Mouse (Mus musculus) adrenal gland, postnatal 0 days (tissue): ENCODE results near the gene Ralgapb. TPM values are rescaled to one million over a fixed set of nuclear protein-coding genes. Genes with fewer than 3 reads are reported as not detected.

Source experiments
- polyA plus RNA-seq: library from polyadenylated mRNA; unstranded; fragments of >200 nt; fragmentation: Nextera tagmentation; extraction: Ambion mirVana; gene quantifications from 2 replicates; pipeline ENCODE4 v1.2.1, GENCODE M21; 2015

Ralgapb gene
- 13.8 and 20.5 TPM in 2 replicates for polyA plus RNA-seq

DNA sequence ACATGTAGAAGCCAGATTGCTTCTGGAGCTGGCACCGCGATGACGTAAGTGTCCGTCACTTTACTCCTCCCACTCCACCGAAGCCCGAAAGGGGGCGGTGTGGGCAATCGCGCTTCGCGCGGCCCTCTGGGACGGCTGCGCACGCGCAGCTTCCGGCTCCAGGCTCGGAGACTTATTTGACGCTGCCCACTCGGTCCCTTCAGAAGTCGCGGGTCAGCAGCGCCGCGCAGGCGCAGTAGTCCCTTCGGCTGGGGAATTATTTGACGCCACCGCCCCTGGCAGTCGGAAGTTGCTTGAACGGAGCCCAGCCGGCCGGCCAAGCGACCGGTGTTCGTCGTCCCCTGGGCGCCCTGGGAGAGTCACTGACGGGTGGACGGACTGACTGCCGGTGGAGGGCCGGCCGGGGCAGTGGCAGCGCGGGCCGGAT lies at the start of gene Ralgapb:
Ralgapb (plus strand) TSS at position 254 of the 427 bp plus-strand sequence.

DNA sequence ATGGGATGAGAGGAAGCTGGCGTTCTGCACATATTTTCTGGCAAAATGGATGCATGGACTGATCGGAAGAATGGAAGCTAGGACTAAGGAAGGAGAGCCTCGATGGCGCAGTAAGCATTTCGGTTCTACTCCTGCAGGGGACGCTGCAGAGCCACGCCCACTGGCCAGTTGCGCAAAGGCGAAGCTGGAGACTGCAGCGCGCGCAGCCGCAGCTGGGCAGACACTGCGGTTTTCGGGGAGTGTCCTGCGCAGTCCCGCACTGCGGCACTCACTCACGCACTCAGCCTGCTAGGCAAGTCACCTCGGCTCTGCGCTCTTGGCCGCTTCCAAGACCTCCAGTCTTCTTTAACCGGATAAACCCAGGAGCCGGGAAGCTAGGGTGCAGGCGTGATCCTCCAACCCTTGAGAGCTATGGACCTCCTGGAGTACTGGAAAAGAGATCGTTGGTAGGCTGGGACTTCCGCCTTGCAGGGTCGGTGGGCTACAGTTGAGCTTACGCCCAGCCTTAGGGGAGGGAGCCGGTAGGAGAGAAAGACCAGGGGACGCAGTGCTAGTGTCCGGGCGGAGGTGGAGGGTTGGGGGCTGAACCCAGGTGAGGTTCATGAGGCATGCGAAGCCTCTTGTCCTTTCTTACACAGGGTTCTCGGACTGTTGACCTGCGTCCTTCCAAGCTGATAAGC lies 34.1 kb upstream of the Ralgapb start, which contains the start of gene Snhg11:
Snhg11 (plus strand) TSS at position 196 of the 680 bp plus-strand sequence.

DNA sequence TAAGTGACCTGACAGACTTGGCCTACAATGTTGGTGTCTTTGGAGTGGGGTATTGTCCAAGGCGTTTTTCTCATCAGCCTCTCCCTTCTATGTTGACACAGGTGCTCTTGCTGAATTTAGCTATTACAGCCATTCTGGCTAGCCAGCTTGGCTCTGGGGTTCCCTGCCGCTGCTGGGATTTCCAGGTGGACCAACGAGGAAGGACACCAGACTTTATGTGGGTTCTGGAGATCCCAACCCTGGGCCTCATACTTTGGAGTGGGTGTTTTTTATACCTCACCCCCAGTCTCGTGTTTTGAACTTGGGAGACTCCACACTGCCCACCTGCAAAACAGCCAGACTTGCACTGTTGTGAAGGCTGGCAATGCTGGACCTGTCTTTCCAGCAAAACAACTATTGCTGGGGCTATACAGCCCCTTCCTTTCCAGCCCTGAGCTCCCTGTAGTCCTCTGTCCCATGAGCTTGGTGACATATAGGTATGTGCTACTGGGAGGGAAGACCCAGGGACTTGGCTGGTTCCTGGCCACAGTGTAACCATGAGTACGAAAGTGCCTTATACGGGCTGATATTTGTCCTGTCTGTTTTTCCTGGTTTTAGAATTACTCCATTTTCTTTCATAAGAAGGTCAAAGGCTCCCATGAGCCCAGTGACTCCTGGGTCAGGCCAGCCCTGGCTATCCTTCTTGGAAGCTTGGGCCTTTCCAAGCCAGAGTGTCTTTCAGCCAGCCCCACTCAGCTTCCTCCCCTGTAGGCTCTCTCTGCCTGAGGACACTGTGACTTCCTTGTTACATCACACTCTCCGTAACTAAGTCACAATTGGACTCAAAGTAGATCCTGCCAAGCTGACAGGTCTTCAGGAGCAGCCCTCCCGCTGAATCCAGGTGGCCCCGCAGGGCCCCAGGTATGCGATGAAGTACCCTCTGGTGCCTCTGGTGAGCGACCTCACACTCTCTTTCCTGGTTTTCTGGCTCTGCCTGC lies 92.5 kb downstream of the Ralgapb start, which contains the start of gene Adig:
Adig (plus strand) TSS at position 777 of the 977 bp plus-strand sequence.

DNA sequence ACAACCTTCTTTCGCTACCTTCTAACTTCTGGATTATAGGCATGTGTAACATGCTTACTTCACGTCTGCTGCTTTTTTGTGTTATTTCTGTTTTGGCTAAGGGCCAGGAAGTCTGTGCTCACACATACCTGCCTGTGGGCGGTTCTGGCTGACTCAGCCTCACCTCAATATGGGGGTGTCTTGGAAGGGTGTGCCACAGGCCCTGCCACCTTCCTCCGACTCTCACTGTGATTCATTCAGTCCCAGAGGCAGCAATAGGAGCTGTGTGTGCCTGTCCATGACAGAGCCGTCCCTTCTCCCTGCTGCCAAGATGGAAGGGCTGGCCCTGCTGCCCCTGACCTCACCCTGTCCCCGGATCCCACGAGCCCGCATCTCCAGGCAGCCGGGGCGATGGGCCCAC lies 102.9 kb downstream of the Ralgapb start, which contains the start of gene Arhgap40:
Arhgap40 (plus strand) TSS at position 269 of the 400 bp plus-strand sequence.

Other genes with a start within 250 kb of the Ralgapb start
- gene D630003M21Rik, start 180.6 kb upstream of the Ralgapb start, polyA plus RNA-seq, result 1.6 and 1.7 TPM in 2 replicates
- gene Bpi, start 151.8 kb upstream of the Ralgapb start, polyA plus RNA-seq, result 0.06 TPM in 1 of 2 replicates, not detected in the other
- 31.9 and 33.3 TPM in 2 replicates for gene Lbp, start 103.4 kb upstream of the Ralgapb start, polyA plus RNA-seq
- gene Snhg11, start 34.2 kb upstream of the Ralgapb start, polyA plus RNA-seq, result 14.4 and 34.9 TPM in 2 replicates
- gene Adig, start 92.8 kb downstream of the Ralgapb start, polyA plus RNA-seq, result 1.9 TPM in 1 of 2 replicates, not detected in the other
- gene Arhgap40, start 102.9 kb downstream of the Ralgapb start, polyA plus RNA-seq, result not detected in 2 replicates
- gene Slc32a1, start 200.9 kb downstream of the Ralgapb start, polyA plus RNA-seq, result not detected in 2 replicates
- gene Actr5, start 215.0 kb downstream of the Ralgapb start, polyA plus RNA-seq, result 6.5 and 10.1 TPM in 2 replicates